Mouse (Mus musculus) kidney, postnatal 14 days (tissue): ENCODE results near the gene Ubc.
"Not testable (repeated sequence)": the region's sequence is repeated elsewhere in the genome, so short reads cannot be mapped to it uniquely, and the experiment has no call there.

ENCODE experiments used
- DNase-seq: peaks from one replicate; pipeline ENCODE4 v3.0.0; 2022; ENCODE audit warnings: mixed read lengths

The Ubc gene

DNA sequence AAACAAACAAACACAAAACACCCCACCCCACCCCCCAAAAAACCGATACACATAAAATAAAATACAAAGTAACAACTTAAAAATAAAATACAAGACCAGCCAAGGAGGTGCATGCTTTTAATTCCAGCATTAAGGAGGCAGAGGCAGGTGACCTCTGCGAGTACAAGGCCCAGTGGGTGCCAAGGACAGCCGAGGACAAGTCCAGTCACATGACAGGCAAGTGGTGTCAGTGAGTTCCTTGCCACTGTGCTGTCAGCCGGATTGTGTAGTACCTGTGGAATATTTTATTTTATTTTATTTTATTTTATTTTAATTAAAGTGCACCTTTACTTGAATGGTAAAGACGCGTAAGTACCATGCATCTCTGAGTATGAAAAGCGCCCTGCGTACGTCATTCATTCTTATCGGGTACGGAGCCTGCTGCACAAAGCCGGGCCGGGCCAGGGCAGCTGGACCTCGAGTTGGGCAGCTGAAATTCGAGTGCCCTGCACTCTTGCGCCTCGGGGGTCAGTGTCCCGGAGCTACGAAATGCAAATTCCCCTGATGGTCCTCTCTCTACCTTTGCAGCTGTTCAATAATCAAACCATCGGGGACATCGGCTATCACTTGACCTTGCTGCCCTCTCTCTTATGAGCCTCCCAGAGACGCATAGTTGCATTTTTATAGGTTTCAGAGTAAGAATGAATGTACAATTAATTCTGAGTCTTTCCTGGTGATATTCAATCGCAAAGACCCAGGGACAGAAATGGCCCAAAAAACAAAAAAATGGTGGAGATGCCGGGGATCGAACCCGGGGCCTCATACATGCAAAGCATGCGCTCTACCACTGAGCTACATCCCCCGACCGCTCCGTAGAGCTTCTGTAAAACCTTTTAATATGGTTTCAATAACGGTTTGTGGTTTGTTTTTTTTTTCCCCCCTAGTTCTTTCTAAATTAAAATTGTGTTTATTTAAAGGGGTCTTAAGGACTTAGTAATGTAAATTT lies 13.8 kb upstream of the Ubc start:
- DNase-seq: peak; percentile 73

DNA sequence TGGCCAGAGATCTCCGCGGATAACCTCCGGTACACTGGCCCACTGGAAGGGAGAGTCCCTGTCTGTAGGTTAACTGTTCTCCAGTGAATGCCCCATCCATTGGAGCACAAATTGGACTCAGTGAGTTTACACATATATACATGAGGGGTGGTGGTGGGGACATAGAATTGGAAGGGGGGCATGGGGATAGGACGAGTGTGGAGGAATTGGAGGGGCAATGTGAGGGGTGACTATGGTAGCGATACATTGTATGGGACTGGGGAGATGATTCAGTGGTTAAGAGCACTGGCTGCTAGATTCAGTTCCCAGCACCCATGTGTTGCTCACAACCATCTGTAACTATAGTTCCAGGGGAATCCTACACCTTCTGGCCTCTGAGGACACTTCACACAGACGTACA lies 13.0 kb upstream of the Ubc start:
- no peak for DNase-seq

DNA sequence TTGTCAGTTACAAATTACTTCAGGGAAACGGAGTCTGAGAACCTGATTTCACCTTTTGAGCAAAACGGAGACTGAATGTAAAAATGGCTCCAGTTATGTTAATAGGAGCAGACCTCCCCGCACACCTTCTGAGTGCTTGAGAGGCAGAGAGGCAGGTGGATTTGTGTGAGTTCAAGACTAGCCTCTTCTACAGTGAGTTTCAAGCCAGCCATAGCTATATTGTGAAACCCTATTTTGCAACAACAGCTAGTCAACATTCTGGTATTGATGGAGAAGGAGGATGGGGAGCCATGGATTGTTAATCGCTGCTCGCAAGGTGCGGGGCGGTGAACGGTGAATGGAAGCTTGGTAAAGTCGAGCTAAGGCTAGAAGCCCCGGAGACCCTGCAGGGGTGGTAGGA lies 12.5 kb upstream of the Ubc start:
- DNase-seq: no peak

DNA sequence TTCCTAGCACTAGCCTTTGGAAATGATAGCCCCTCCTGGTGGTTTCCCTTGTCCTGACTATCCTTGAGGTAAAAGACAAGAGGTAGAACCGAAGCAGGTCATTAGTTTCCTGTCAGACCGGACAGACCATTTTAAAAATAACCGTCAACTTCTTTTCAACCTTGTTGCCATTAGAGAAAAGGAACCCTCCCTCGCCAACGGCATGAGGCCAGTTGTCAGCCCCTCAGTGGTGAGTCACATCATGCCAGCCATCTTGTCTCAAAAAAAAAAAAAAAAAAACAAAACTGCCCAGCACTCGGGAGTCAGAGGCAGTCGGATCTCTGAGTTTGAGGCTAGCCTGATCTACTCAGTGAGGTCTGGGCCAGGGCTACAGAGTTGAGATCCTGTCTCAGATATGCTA lies 10.9 kb upstream of the Ubc start:
- DNase-seq: no peak

DNA sequence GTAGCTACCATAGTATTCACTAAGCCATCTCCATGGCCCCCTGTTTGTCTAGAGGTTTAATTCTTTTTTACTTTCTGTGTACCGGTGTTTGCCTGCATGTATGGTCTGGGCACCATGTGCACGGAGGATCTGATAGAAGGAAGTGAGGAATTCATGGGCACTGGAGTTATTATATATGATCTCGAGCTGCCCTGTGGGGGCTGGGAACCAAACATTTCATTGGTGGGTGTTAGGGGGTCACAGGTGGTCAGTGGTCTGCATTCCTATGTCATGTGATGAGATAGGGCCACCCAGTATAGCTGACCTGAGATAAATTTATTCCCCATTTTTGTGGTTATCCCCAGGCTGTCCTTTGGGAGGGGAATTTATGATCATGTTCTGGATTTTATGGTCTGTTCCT lies 5.0 kb upstream of the Ubc start:
- no peak for DNase-seq

DNA sequence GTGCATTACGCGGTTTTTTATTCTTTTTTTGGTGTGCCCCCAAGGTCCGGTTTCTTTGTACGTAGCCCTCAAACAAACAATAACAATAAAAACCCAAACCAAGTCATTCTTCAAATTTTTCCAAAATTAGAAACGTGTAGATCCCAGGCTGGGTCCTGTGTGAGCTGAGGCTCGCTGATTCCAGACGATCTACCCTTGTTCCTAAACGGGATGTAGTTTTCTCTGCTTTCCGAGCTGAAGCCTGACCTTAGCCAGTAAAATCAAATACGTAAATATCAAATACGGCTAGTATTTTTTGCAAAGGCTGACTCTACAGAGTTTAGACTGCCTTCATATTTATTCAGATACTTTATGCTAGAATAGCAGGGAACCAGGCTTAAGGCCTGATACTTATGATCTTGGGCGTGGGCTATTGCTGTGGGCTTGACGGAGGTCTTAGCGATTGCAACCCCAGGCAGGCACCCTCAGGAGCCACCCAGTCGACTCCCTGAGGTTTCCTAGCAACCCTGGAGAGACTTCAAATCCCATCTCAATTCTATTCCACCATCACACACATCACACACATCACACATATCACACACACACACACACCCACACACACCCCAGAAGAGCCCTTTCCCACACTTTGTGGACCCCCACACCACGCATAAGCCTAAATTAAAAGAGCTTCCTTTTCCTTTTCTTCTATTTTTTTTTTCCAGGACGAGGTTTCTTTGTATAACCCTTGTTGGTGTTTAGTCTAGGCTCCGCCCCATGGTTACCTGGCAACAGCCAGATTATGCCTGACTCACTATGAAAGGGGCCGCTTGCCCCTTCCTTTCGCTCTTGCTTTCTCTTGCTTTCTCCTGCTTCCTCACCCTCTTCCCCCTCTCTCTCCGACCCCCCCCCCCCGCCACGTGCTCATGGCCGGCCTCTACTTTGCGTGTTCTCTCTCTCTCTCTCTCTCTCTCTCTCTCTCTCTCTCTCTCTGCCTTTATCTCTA lies 3.9 kb upstream of the Ubc start:
- DNase-seq: peak; percentile 89

DNA sequence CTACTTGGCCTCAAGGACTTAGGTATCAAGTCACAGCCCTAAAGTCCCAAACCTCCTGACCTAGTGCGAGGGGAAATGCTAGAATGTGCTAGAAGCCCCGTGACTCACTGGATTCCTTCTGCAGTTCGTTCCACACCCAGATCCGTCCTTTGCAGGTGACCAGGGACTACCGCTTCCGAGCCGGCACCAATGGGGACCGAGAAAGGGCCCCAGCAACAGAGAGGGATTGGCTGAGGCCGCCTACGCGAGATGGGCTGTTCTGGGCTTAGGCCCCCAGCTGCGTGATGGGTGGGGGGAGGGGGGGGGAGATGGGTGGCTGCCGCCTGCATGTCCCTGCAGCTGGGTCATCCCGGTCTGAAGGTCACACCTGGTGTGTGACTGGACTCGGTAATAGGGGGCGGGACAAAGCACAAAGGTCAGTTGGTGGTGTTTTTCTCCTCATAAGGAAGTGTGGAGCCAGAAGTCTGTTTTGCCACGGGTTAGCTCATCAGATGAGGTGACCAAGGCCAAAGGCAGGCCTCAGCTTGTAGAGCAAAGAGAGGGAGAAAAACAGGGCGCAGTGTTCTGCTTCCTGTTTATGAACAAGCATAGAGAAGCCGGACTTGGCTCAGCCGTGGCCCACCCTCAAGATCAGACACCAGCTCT lies 3.1 kb upstream of the Ubc start:
- peak; percentile 98 for DNase-seq

DNA sequence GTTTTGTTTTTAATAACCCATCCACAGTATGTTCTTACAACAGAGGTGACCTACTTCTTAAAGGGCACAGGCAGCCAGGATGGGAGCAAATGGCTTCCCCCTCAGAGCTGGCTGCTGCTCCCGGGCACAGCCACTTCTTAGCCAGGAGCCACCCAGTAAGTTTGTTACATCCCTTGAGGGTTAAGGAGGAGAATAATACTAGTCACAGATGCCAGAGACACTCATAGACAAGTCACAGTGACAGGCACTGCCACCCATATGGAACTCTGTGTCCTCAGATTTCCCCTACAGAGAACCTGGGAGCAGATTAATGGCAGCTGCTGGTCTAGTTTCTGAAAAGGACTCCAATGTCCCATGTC lies 2.6 kb upstream of the Ubc start:
- no peak for DNase-seq

DNA sequence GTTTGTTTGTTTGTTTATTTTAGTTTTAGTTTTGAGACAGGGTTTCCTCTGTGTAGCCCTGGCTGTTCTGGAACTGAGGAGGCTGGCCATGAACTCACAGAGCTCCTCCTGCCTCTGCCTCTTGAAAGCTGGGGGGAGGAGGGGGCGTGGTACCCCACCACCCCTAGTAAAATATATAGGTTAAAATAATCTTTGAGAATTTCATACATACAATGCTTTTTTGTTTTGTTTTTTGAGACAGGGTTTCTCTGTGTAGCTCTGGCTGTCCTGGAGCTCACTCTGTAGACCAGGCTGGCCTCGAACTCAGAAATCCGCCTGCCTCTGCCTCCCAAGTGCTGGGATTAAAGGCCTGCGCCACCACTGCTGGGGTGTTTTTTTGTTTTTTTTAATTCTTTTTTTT lies 2.2 kb upstream of the Ubc start:
- DNase-seq: not testable (repeated sequence)

DNA sequence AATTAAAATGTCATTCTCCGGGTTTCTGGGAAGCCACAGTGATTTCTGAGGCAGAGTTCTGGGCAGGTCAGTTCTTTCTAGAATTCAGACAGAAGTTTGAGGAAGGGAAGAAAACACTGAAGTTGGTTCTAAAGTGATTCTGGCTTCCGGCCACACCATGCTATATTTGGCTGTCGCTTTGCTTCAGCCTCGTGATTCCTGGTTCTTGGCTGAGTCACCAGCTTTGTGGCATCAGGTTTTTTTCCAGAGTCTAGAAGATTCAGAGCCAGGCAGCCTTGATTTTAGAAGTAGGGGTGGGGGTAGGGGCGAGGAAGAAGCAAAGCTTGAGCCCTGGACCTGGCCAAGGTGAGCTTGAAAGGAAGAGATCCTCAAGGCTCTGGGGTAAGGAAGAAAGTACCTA lies 1.6 kb upstream of the Ubc start:
- peak; percentile 83 for DNase-seq

DNA sequence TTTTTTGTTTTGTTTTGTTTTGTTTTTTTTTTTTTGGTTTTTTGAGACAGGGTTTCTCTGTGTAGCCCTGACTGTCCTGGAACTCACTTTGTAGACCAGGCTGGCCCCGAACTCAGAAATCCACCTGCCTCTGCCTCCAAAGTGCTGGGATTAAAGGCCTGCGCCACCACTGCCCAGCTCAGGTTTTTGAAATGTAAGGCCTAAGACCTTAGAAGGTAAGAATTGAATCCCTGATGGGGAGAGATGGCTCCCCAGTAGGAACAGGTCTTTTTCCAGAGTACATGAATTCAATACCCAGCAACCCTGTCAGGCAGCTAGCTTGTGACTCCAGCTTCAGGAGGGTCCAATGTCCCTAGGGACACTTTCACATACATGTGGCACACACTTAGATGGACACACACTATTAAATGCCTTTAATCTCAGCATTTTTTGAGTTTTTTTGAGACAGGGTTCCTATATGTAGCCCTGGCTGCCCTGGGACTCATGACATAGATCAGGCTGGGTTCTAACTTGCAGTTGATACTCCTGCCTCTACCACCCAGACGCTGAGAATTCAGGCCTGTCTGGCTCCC lies 990 bp upstream of the Ubc start:
- DNase-seq: no peak

DNA sequence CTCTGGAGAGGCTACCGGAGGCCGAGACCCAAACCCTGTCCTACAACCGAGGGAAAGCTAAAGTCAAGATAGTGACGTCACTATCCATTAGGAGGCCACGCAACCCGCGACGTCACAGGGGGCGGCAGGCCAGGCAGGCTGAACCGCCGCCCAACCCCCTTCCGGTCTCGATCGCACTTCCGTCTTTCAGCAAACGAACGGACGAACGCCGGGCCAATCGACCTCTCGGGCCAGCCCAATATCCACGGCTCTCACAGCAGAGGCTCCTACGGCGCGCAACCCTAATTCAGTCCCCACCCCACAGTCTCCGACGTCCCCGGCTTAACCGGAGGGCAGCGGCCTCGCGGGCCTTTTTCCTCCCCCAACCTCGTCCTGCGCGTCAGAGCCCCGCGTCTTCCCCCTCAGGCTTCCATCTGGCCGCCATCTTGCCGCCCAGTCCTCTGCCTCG lies 847 bp downstream of the Ubc start, which contains the start of gene Gm10382:
Gene Gm10382 (plus strand): TSS at position 192 of the 448 bp plus-strand sequence.
- peak; percentile 92 for DNase-seq

DNA sequence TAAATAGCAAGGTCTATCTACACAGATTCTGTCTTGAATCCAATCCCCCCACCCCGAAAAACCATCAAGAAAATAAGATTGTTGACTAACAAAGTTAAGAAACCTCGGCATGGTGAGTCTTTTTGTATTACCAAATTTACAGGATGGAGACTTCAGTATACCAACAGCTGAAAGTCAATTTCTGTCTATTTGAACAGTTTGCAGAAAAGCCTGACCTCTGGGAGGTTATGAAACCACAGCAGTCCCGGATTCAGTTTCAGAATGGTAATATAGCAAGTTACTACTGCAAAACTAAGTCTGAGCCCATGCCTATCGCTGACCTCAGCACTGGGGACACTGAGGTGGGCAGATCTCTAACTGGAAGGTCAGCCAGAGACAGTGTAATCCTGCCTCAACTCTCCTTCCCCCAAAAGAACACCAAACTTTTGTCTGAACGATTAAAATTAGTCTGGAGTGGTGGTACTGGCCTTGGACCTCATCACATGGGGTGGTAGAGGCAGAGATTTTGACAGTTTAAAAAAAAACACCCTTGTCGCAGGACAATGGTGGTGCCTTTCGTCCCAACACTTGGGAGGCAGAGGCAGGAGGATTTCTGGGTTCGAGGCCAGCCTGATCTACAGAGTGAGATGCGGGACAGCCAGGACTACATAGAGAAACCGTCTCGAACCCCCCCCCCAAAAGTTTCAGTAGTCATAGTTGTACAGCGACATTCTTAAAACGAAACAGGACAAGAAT lies 1.5 kb downstream of the Ubc start:
- DNase-seq: no peak

DNA sequence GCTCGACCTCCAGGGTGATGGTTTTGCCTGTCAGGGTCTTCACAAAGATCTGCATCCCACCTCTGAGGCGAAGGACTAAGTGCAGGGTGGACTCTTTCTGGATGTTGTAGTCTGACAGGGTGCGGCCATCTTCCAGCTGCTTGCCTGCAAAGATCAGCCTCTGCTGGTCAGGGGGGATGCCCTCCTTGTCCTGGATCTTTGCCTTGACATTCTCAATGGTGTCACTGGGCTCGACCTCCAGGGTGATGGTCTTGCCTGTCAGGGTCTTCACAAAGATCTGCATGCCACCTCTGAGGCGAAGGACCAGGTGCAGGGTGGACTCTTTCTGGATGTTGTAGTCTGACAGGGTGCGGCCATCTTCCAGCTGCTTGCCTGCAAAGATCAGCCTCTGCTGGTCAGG lies 2.7 kb downstream of the Ubc start:
- DNase-seq: not testable (repeated sequence)

DNA sequence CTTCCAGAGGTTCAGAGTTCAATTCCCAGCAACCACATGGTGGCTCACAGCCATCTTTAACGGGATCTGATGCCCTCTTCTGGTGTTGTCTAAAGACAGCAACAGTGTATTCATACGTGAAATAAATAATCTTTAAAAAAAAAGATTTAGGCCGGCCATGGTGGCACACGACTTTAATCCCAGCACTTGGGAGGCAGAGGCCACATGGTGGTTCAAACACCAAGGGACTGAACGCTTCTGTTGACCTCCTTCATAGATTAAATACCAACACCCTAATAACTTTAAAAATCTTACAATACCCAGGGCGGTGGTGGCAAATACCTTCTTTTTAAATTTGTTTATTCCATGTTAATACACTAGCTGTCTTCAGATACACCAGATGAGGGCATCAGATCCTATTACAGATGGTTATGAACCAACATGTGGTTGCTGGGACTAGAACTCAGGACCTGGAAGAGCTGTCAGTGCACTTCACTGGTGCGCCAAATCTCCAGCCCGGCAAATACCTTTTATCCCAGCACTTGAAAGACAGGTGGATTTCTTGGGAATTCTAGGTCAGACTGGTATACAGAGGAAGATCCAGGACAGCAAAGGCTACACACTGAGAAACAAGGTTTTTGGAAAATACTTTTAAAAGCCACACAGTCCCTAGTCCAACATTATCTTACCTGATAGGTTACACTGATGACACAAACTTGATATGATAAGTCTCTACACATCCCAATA lies 4.6 kb downstream of the Ubc start:
- no peak for DNase-seq

DNA sequence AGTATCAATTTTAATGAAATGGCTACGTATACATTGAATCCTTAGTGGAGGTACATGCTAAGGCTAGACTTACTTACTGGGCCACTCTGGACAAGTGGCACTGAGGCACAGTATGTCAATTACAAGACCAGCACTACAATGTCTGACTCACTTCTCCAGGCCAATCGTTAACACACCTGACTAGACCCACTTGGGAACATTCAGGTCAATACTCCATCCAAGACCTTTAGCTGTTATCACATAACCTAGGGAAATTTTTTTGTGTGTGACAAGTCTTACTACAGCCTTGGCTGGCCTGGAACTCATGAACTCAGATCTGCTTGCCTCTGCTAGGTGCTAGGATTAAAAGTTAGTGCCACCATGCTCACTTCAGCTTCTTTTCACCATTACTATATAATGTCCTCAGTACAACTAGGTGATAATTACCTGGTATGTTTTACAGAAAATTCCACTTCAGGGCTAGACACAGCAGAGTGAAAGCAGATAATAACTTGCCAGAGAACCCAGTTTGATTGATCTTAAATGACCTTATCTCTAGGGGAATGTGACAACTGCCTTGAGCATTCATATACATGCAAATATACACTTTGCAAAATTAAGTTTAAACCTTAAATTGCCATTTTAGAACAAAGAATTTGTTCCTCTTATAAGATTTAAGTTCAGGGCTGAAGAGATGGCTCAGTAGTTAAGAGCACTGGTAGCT lies 5.3 kb downstream of the Ubc start:
- no peak for DNase-seq

DNA sequence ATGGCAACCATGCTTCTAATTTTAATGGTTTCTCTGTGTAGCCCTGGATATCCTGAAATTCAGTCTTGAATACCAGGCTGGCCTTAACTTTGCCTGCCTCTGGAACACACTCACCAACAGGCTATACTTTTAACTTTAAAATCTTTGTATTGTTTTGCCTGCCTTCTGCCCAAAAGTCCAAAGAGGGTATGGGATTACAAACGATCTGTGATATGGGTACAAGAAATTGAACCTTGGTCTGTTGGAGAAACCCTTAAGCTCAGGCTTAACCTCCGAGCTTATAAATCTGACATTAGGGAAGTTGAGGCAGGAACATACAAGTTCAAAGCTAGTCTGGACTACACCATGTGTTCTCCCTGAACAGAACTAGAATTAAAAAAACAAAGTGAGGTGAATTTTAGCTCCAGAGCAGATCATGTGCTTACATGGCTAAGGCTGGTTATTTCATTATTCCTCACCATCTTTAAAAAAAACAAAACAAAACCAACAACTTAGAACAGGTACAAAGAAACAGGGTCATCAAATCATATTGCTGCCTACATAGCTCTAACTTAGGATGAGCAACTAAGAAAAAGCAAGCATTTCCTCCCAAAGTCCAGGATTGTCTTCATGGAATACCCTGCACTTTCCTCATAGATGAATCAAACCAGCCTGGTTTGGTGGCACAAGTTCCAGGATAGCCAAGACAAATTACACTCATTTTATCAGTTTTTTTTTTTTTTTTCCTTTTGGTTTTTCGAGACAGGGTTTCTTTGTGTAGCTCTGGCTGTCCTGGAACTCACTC lies 6.2 kb downstream of the Ubc start:
- no peak for DNase-seq

DNA sequence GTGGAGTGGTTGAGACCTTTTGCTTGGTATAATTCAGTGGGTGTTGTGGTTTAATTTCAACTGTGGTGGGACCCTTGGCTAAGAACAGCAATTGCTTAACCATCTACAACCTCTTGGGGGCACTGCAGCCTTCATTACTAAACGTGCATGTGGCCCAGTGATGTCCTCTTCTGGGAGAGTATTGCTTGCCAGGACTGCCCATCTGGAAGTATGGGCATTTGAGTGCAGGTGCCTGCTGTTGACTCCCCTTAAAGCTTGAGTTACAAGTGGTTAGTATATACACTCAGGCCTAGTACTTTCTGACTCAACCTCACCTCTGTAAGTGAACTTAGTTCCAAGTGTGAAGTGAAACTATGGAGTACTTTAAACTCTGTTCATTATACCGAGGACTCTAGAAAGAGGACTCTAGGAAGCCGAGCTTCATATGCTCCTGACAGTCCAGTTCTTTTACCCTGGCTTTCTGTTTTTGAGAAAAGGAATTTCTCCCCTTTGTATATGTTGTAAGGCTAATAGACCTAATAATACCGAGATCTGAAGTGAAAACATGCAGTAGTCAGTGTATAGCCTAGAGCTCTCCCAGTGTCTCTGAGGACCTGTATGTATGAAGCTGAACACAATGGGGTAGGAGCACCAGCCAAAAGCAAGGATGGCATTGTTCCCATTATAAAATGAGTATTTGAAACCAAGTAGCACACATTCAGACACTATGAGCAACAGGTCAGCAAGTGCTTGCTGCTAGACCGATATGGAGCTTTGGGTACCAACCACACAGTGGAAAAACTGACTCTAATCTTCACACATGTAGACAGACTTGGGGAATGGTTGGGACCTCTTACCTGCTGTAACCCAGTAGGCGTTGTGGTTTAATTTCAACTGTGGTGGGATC lies 7.1 kb downstream of the Ubc start:
- peak; percentile 73 for DNase-seq
